Mouse (Mus musculus): Measurements from ENCODE around the gene Prss22. TPM values are rescaled to one million over a fixed set of nuclear protein-coding genes. Genes with fewer than 3 reads are reported as not detected.
A peak's percentile ranks its signal among the peaks of the same experiment; 100 is the strongest.

Gene Prss22
- polyA plus RNA-seq, 1 experiment from 2014 or later: 0.51 TPM

DNA sequence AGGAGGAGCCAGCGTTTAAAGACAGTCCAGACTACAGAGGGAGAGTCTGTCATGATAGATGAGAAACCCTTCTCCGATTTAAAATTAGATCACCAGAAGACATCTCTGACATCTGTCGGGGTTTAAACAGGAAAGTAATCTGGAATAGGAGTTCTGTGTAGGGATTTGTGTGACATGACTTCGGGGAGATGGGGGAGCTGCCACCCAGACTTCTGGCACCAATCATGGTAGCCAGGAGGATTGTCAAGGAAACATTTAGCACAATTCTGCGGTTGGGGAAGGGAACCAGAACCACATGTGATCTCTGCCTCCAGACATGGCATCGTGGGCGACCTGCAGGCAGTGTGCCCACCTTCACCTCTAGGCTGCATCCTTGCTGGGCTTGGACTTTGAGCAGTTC is 31.6 kb upstream of the Prss22 start:
- no peak overlapping the region for H3K4me3 ChIP-seq (ENCODE audit: low read depth, low read length)
- no peaks in the 10 kb centered on the region for H3K27me3 ChIP-seq (ENCODE audit: control insufficient read depth, insufficient read depth, low read length)
- no peak overlapping the region for H3K4me2 ChIP-seq (replicated peaks; ENCODE audit: low read depth, low read length)
- WGBS: 86% methylated on average over 7 of the region's 7 CpGs
- no peak overlapping the region for H3K9ac ChIP-seq (ENCODE audit: low read depth, low read length)
- ATAC-seq (ENCODE audit: low FRiP score): no peak
- no peak for DNase-seq (ENCODE audit: low spot score)
- H3K4me1 ChIP-seq (replicated peaks; ENCODE audit: control insufficient read depth, insufficient read depth, low read length): no peaks in the 10 kb centered on the region
- no peaks in the 10 kb centered on the region for H3K9me3 ChIP-seq (ENCODE audit: control insufficient read depth, low read length)
- no peak overlapping the region for H3K27ac ChIP-seq (ENCODE audit: low read depth, low read length)
- no peaks in the 10 kb centered on the region for H3K36me3 ChIP-seq (ENCODE audit: control insufficient read depth, insufficient read depth, low read length)

DNA sequence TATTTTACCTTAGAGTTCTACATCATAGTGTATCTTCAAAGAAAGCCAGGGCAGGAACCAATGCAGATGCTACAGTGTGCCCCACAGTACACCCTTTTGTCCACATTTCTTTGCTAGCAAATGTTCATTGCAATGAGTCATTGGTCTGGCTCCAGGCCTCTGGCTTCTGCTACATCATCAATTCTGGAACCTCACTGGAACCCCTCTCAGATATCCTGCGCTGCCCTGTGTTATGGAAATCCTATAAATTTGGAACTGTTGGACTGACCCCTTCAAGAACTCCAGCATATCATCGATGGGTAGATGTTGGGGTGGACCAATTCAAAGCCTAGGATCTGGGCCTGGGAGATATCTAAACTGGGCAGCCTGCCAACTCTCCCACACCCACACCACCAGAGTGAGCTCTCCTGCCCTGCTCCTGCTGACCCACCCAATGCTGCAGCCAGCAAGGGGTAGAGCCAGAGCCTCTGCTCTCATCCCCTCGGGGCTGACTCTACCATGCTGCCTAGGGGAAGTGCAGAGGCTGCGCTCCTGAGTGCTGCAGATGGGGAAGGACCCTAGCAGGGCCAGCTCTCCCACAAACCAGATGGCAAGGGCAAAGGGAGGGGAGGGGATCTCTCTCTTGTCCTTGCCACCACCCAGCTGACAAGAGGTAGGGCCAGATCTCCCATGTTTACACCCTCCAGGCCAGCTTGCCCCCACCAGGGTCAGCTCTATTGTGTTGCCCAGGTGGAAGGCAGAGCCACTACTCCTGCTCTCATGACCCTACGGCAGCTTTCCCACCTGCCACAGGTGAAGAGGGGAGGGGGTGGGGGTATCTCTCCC is 23.7 kb upstream of the Prss22 start:
- H3K4me1 ChIP-seq (replicated peaks; ENCODE audit: control insufficient read depth, insufficient read depth, low read length): no peaks in the 10 kb centered on the region
- DNase-seq (ENCODE audit: low spot score) (no peak), ATAC-seq (ENCODE audit: low FRiP score) (no peak)
- no peak overlapping the region for H3K4me2 ChIP-seq (replicated peaks; ENCODE audit: low read depth, low read length)
- WGBS: 73% methylated on average over 5 of the region's 5 CpGs
- no peaks in the 10 kb centered on the region for H3K36me3 ChIP-seq (ENCODE audit: control insufficient read depth, insufficient read depth, low read length)
- no peak overlapping the region for H3K4me3 ChIP-seq (ENCODE audit: low read depth, low read length)
- H3K9ac ChIP-seq (ENCODE audit: low read depth, low read length): no peak overlapping the region
- H3K27ac ChIP-seq (ENCODE audit: low read depth, low read length): no peak overlapping the region
- no peaks in the 10 kb centered on the region for H3K9me3 ChIP-seq (ENCODE audit: control insufficient read depth, low read length)
- H3K27me3 ChIP-seq (ENCODE audit: control insufficient read depth, insufficient read depth, low read length): no peaks in the 10 kb centered on the region

DNA sequence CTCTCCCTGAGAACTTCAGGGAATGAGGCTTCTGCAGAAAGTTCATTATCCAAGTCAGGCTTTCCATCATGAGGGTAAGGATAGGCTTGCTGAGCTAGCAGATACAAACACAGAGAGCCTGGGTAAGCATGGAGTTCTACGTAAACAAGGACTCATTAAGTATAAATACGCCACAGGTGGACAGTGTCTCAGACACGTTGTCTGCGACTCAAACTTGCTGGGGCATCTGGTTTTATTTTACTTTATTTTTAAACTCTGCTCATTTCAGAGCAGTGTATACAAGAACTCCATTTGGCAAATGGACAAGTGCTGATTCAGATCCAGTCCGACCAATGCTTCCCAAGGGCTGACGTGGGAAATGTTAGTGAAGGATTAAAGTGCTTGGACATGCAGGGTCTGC is 22.8 kb upstream of the Prss22 start:
- DNase-seq (ENCODE audit: low spot score) (no peak), ATAC-seq (ENCODE audit: low FRiP score) (no peak)
- H3K27ac ChIP-seq (ENCODE audit: low read depth, low read length): no peak overlapping the region
- no peak overlapping the region for H3K9ac ChIP-seq (ENCODE audit: low read depth, low read length)
- no peaks in the 10 kb centered on the region for H3K27me3 ChIP-seq (ENCODE audit: control insufficient read depth, insufficient read depth, low read length)
- H3K4me1 ChIP-seq (replicated peaks; ENCODE audit: control insufficient read depth, insufficient read depth, low read length): no peaks in the 10 kb centered on the region
- no peaks in the 10 kb centered on the region for H3K9me3 ChIP-seq (ENCODE audit: control insufficient read depth, low read length)
- H3K4me3 ChIP-seq (ENCODE audit: low read depth, low read length): no peak overlapping the region
- H3K4me2 ChIP-seq (replicated peaks; ENCODE audit: low read depth, low read length): no peak overlapping the region
- H3K36me3 ChIP-seq (ENCODE audit: control insufficient read depth, insufficient read depth, low read length): no peaks in the 10 kb centered on the region
- 88% methylated on average over 6 of the region's 6 CpGs for WGBS

DNA sequence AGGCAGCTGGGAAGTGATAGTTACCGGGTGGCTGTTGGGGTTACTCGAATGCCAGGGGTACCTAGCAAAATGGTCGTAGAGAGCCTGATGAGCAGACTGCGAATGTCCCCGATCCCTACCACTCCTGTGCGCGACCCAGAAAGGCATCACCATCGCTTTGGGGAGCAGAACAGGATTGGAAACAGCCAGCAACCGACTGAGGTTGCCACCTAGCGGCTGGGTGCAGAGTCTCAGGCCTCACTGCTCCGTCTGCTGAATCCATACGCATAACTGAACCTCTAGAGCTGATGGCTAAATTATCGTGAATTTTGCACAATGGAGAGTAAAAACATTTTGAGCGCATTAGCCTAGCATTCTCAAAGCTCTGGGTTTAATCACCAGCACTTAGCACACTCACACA is 17.8 kb upstream of the Prss22 start:
- Histone ChIP-seq H3K4me1 (replicated peaks; ENCODE audit: control insufficient read depth, insufficient read depth, low read length) (no peaks in the 10 kb centered on the region), H3K4me3 (ENCODE audit: low read depth, low read length) (no peak overlapping the region), H3K27ac (ENCODE audit: low read depth, low read length) (no peak overlapping the region), H3K9ac (ENCODE audit: low read depth, low read length) (no peak overlapping the region), H3K9me3 (ENCODE audit: control insufficient read depth, low read length) (no peaks in the 10 kb centered on the region), H3K27me3 (ENCODE audit: control insufficient read depth, insufficient read depth, low read length) (no peaks in the 10 kb centered on the region), H3K4me2 (replicated peaks; ENCODE audit: low read depth, low read length) (no peak overlapping the region), H3K36me3 (ENCODE audit: control insufficient read depth, insufficient read depth, low read length) (no peaks in the 10 kb centered on the region)
- ATAC-seq (ENCODE audit: low FRiP score) (no peak), DNase-seq (ENCODE audit: low spot score) (peak; percentile 39)
- 25% methylated on average over 14 of the region's 14 CpGs for WGBS

DNA sequence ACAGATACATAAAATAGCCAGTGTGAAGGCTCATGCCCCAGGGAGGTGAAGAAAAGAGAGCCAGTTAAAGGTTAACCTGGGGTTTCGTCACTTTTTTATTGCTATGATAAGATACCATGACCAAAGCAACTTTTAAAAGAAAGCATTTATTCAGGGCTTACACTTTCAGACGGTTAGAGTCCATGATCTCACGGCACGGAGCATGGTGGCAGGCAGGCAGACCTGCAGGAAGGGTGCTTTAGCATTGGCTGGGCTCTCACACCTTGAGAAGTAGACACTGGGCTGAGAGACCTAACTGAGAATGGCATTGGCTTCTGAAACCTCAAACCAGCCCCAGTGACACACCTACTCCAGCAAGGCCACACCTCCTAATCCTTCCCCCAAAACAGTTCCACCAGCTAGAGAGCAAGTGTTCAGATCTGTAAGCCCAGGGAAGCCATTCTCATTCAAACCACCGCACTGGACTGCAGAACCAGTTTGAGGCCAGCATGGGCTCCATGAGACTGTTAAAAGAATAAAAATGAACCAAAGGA is 16.6 kb upstream of the Prss22 start:
- WGBS: 91% methylated on average over 5 of the region's 5 CpGs
- H3K4me2 ChIP-seq (replicated peaks; ENCODE audit: low read depth, low read length): no peak overlapping the region
- no peak overlapping the region for H3K9ac ChIP-seq (ENCODE audit: low read depth, low read length)
- no peaks in the 10 kb centered on the region for H3K36me3 ChIP-seq (ENCODE audit: control insufficient read depth, insufficient read depth, low read length)
- DNase-seq (ENCODE audit: low spot score): no peak
- H3K4me1 ChIP-seq (replicated peaks; ENCODE audit: control insufficient read depth, insufficient read depth, low read length): no peaks in the 10 kb centered on the region
- no peaks in the 10 kb centered on the region for H3K27me3 ChIP-seq (ENCODE audit: control insufficient read depth, insufficient read depth, low read length)
- H3K4me3 ChIP-seq (ENCODE audit: low read depth, low read length): no peak overlapping the region
- ATAC-seq (ENCODE audit: low FRiP score): no peak
- H3K27ac ChIP-seq (ENCODE audit: low read depth, low read length): no peak overlapping the region
- no peaks in the 10 kb centered on the region for H3K9me3 ChIP-seq (ENCODE audit: control insufficient read depth, low read length)

DNA sequence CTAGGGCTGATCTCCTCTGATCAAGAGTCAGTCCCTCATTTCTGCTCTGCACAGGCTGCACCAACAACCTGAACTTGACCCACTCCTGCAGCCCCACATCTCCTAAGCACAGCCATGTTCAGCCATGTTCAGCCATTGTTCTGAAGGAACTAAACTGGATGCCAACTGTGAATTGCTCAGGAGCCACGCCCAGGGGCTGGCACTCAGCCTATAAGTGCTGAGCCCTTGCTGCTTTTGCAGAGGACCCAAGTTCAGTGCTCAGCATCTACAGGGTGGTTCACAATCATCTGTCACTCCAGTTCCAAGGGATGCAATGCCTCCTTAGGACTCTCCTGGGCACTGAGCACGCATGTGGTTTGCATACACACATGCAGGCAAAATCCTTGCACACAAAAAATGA is 15.0 kb upstream of the Prss22 start:
- no peak overlapping the region for H3K9ac ChIP-seq (ENCODE audit: low read depth, low read length)
- WGBS: 95% methylated on average over 2 of the region's 2 CpGs
- H3K4me2 ChIP-seq (replicated peaks; ENCODE audit: low read depth, low read length): no peak overlapping the region
- ATAC-seq (ENCODE audit: low FRiP score): no peak
- H3K4me3 ChIP-seq (ENCODE audit: low read depth, low read length): no peak overlapping the region
- no peaks in the 10 kb centered on the region for H3K4me1 ChIP-seq (replicated peaks; ENCODE audit: control insufficient read depth, insufficient read depth, low read length)
- DNase-seq (ENCODE audit: low spot score): no peak
- H3K9me3 ChIP-seq (ENCODE audit: control insufficient read depth, low read length): no peaks in the 10 kb centered on the region
- H3K36me3 ChIP-seq (ENCODE audit: control insufficient read depth, insufficient read depth, low read length): no peaks in the 10 kb centered on the region
- no peak overlapping the region for H3K27ac ChIP-seq (ENCODE audit: low read depth, low read length)
- no peaks in the 10 kb centered on the region for H3K27me3 ChIP-seq (ENCODE audit: control insufficient read depth, insufficient read depth, low read length)

DNA sequence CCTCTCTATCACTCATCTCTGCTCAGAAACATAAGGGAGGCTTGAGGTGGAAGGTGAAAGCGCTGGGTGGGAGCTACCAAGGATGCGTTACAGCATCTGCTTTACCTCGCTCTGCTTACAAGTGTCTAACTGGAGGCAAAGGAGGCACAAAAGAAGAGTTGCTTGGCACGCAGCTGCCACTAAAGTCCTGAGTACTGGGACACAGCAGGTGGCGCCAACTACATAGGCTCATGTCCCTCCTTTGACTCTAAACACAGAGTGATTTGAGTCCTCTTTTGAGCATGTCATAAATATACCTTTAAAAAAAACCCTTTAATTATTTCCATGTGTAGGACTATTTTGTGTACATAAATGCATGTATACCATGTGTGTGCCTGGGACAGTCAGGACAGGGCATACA is 11.7 kb upstream of the Prss22 start:
- Histone ChIP-seq H3K36me3 (ENCODE audit: control insufficient read depth, insufficient read depth, low read length) (no peaks in the 10 kb centered on the region), H3K9ac (ENCODE audit: low read depth, low read length) (no peak overlapping the region), H3K4me3 (ENCODE audit: low read depth, low read length) (no peak overlapping the region), H3K9me3 (ENCODE audit: control insufficient read depth, low read length) (no peaks in the 10 kb centered on the region), H3K27me3 (ENCODE audit: control insufficient read depth, insufficient read depth, low read length) (no peaks in the 10 kb centered on the region), H3K4me2 (replicated peaks; ENCODE audit: low read depth, low read length) (no peak overlapping the region), H3K4me1 (replicated peaks; ENCODE audit: control insufficient read depth, insufficient read depth, low read length) (no peaks in the 10 kb centered on the region), H3K27ac (ENCODE audit: low read depth, low read length) (no peak overlapping the region)
- no peak for DNase-seq (ENCODE audit: low spot score)
- WGBS: 55% methylated on average over 5 of the region's 5 CpGs
- no peak for ATAC-seq (ENCODE audit: low FRiP score)

DNA sequence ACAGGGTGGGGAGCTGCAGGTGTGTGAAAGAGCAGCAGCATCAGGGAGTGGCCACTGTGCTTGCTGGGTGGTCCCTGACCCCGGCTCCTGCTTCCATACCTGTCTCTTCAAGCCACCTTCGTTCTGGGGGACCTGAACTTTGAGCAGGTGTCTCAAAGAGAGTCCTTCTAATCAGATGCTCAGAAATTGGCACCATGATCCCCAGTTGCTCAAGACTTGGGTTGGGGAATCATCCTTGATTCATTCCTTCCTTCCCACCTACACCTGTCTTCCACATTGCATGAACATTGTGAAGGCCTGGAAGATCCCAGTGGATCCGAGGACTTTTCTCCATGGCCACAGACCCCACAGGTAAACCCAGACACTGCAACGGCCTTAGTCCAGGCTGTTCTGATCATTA is 10.2 kb upstream of the Prss22 start:
- H3K4me3 ChIP-seq (ENCODE audit: low read depth, low read length): no peak overlapping the region
- no peaks in the 10 kb centered on the region for H3K36me3 ChIP-seq (ENCODE audit: control insufficient read depth, insufficient read depth, low read length)
- H3K9ac ChIP-seq (ENCODE audit: low read depth, low read length): no peak overlapping the region
- 70% methylated on average over 4 of the region's 4 CpGs for WGBS
- DNase-seq (ENCODE audit: low spot score): no peak
- H3K27ac ChIP-seq (ENCODE audit: low read depth, low read length): no peak overlapping the region
- ATAC-seq (ENCODE audit: low FRiP score): no peak
- H3K4me2 ChIP-seq (replicated peaks; ENCODE audit: low read depth, low read length): no peak overlapping the region
- H3K9me3 ChIP-seq (ENCODE audit: control insufficient read depth, low read length): no peaks in the 10 kb centered on the region
- H3K4me1 ChIP-seq (replicated peaks; ENCODE audit: control insufficient read depth, insufficient read depth, low read length): no peaks in the 10 kb centered on the region
- no peaks in the 10 kb centered on the region for H3K27me3 ChIP-seq (ENCODE audit: control insufficient read depth, insufficient read depth, low read length)

DNA sequence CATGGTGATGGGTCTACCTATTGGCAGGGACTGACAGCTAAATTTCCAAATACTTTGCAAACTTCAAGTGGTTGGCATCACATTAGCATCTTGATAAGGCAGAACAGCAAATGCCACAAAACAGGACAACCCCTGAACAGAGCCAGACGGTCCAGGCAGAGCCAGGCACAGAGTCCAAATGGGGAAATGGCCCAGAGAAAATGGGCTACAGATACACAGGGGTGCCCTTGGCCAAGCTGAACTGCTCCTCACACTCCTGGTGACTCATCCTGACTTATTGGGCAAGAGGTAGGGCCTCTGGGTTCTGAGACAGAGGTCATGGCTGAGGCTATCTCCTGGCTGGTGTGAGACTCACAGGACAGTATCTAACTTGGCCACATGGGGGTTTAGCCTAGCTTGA is 9.5 kb upstream of the Prss22 start:
- no peaks in the 10 kb centered on the region for H3K27me3 ChIP-seq (ENCODE audit: control insufficient read depth, insufficient read depth, low read length)
- no peak for DNase-seq (ENCODE audit: low spot score)
- no peak for ATAC-seq (ENCODE audit: low FRiP score)
- H3K4me3 ChIP-seq (ENCODE audit: low read depth, low read length): no peak overlapping the region
- no peaks in the 10 kb centered on the region for H3K9me3 ChIP-seq (ENCODE audit: control insufficient read depth, low read length)
- H3K4me2 ChIP-seq (replicated peaks; ENCODE audit: low read depth, low read length): no peak overlapping the region
- no peak overlapping the region for H3K9ac ChIP-seq (ENCODE audit: low read depth, low read length)
- H3K4me1 ChIP-seq (replicated peaks; ENCODE audit: control insufficient read depth, insufficient read depth, low read length): no peaks in the 10 kb centered on the region
- 77% methylated on average over 1 of the region's 1 CpGs for WGBS
- H3K36me3 ChIP-seq (ENCODE audit: control insufficient read depth, insufficient read depth, low read length): no peaks in the 10 kb centered on the region
- H3K27ac ChIP-seq (ENCODE audit: low read depth, low read length): no peak overlapping the region
